Mouse (Mus musculus) inflammation-experienced regulatory T-cells, adult 6 months (primary cell): Measurements from ENCODE around the gene Coq9. TPM values are rescaled to one million over a fixed set of nuclear protein-coding genes. Genes with fewer than 3 reads are reported as not detected.

Experiments
- ATAC-seq: one replicate; pipeline ENCODE4 v1.8.0; 2017
- polyA plus RNA-seq, 3 experiments: library from polyadenylated mRNA; unstranded; fragments of 100-300 nt; shearing (Covaris generic); gene quantifications; one replicate each; pipeline ENCODE4 v1.2.1; 2017

Coq9 gene
- polyA plus RNA-seq, 3 experiments from 2014 or later = 35.5 to 40.6 (median 37.5) TPM

- no peak for ATAC-seq
Measured at GRCm38 (mm10) chr8:94870474-94871107, 32.5 kb downstream of the Coq9 start.

DNA sequence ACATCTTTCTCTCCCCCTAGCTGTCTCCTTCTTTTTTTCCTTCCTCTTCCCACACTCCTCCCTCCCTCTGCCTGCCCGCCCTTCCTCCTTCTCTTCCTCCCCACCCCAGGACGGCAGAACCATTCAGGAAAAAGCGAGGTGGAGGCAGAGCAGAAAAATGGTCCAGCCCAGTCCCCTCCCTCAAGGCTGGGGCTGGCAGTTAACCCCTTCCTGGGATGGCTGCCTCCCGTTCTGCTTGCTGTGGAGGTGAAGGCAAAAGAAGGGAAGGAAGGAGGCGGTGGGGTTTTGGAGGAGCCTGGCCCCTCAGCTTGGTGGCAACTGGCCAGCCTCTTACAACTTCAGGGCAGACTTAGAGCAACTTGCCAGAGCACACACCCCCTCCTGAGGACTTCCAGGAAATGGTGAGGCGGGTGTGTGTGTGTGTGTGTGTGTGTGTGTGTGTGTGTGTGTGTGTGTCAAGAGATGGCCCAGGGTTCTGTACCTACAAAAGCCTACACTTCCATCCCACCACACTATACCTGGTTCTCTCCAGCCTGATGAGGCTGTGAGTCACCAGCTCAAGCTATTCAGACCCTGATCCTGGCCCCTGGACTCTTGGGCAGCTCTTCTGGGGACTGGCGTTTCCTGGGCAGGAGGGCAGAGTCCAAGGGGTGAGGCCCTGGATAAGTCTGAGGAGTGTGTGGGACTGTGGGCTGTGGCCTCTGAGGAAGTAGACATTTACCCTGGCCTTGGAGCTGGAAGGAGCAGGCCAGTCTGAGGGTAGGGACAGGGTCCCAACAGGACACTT is 33.2 kb downstream of the Coq9 start:
- peak; percentile 29 for ATAC-seq

DNA sequence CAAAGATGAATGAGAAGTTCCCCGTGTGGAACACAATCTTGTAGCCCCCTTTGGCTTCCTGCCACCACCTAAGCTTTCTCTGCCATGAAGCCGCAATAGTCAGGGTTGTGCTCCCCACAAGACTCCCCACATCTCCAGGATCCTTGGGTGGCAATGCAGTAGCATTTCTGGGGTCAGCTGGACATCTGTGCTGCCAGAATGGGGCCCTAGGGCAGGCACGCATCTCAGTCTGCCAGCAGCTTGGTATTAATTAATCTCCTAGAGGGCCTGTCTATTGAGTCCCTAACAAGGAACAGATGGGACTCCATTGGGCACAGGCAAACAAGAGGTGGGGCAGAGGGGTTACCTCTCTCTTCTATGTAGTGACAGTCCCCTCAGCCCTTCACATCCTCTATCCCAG is 34.0 kb downstream of the Coq9 start:
- ATAC-seq = no peak

- no peak for ATAC-seq
Measured at GRCm38 (mm10) chr8:94872576-94872975, 34.5 kb downstream of the Coq9 start.

DNA sequence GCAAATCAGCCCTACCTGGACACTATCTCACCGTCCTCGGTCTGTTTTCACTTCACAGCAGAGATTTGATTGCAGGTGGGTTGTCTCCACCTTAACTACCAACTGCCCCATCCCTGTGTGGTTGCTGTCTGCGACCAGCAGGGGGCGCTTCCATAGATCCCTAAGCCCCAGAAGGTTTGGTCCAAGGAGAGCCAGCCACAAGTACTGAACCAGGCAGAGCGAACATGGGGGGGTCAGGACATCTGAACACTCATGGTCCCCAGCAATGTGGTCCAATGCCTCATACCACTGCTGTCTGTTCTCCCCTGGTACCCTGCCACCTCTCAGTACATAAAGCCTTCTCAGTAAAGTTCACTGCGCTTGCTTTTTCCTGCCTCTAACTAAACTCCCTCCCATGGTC is 36.2 kb downstream of the Coq9 start:
- peak; percentile 38 for ATAC-seq

GRCm38 (mm10) chr8:94875096-94875870 is 37.2 kb downstream of the Coq9 start:
- ATAC-seq = no peak

DNA sequence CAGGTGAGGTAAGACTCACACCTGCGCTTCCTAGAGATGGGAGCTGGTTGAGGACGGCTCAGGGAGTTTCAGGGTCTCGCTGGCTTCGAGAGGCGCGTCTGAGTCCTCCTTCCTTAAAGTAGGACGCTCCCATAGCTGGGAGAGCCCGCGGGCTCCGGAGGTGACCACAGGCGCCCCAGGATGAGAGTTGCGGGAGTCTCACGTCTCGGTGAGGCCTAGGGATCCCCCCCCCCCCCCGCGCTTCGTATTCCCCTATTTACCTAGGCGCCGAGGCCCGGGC is 37.7 kb downstream of the Coq9 start:
- ATAC-seq = no peak

- peak; percentile 79 for ATAC-seq
Measured at GRCm38 (mm10) chr8:94876197-94876730, 38.1 kb downstream of the Coq9 start, which contains the start of gene Dok4. Gene Dok4 (minus strand): TSS chr8:94876330.

DNA sequence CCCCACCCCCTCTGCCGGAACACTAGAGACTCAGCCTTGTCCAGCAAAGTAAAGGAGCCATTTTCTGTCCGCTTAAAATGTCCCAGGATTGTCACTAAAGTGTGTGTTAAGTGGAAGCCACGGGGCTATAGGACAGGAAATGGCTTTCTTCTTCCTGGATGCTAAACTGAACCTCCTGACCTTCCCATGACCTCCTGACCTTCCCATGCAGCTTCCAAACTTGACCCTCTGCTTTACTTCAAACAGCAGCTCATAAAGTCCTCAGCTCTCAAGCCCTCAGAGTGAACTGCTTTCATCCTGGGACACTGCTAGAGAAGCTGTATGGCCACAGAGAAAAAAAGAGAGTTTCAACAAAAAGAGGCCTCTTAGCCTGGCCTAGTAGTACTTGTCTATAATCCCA is 38.7 kb downstream of the Coq9 start:
- ATAC-seq = no peak

- no peak for ATAC-seq
Measured at GRCm38 (mm10) chr8:94880742-94881141, 42.6 kb downstream of the Coq9 start.

- no peak for ATAC-seq
Measured at GRCm38 (mm10) chr8:94888383-94889036, 50.4 kb downstream of the Coq9 start.

- ATAC-seq = no peak
Measured at GRCm38 (mm10) chr8:94892917-94893316, 54.8 kb downstream of the Coq9 start.

- no peak for ATAC-seq
Measured at GRCm38 (mm10) chr8:94899262-94899661, 61.1 kb downstream of the Coq9 start.

GRCm38 (mm10) chr8:94900617-94901016 is 62.5 kb downstream of the Coq9 start:
- no peak for ATAC-seq

DNA sequence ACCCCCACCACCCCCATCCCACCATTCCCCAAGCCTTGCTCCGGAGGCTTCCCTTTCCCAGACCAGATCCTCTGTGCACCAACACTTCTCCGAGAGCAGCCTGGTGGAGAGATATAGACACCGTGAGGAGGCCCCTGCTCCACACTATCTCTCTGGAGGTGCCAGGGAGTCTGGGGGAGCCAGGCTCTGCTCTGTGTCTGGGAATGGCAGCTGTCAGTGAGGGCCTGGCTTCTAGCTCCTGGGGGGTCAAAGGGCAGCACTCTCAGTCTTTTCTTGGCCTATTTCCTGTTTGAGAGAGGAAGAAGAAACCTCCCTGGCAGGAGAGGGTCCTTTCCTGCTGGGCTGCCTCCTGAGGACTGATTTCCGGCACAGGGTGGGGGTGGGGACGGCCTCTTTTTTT is 62.9 kb downstream of the Coq9 start:
- ATAC-seq = no peak

DNA sequence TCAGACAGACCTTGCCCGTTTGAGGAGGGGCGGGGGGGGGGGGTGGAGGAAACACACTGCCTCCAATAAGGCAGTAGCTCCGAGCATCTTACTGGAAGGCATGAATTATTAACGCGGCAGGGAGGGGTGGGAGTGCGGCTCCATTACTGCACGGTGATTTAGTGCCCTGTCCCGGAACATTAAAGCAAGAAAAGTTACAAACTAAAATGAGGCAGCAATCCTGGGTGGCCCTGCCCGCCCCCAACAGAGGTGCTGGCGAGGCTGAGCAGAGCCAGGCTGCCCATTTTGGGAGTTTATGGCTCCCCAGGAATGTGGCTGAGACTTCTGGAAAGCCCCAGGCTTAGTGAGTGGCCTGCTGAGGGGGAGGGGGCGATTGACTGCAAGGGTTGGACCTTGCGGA is 65.6 kb downstream of the Coq9 start:
- no peak for ATAC-seq

Other genes starting within 250 kb of the Coq9 start
- gene Rspry1, start 236.4 kb upstream of the Coq9 start, polyA plus RNA-seq = 10 to 100 TPM; 23.1 to 29.3 (median 24.0) TPM
- 10 to 100 TPM; 52.4 to 89.1 (median 66.9) TPM for gene Fam192a, start 236.3 kb upstream of the Coq9 start, polyA plus RNA-seq
- gene Arl2bp, start 171.7 kb upstream of the Coq9 start, polyA plus RNA-seq = 10 to 100 TPM; 24.0 to 32.2 (median 29.5) TPM
- 1 to 10 TPM in 1 of 3 experiments, not detected in 2; 1.0 TPM for gene Pllp, start 142.0 kb upstream of the Coq9 start, polyA plus RNA-seq
- gene Ccl22, start 92.7 kb upstream of the Coq9 start, polyA plus RNA-seq = not detected
- under 1 TPM in 1 of 3 experiments, not detected in 2; 0.38 TPM for gene Cx3cl1, start 66.3 kb upstream of the Coq9 start, polyA plus RNA-seq
- gene Ccl17, start 27.9 kb upstream of the Coq9 start, polyA plus RNA-seq = not detected
- 100 to 1,000 TPM; 107 to 149 (median 110) TPM for gene Ciapin1, start within 50 bp of the Coq9 start, polyA plus RNA-seq
- gene Polr2c, start 19.1 kb downstream of the Coq9 start, polyA plus RNA-seq = 100 to 1,000 TPM in 2 of 3 experiments, 10 to 100 TPM in 1; 85.4 to 108 (median 104) TPM
- gene Dok4, start 38.0 kb downstream of the Coq9 start, polyA plus RNA-seq = under 1 TPM; 0.35 to 0.50 (median 0.50) TPM
- gene Ccdc102a, start 79.8 kb downstream of the Coq9 start, polyA plus RNA-seq = 1 to 10 TPM in 1 of 3 experiments, under 1 TPM in 2; 0.24 to 1.0 (median 0.25) TPM
- gene Adgrg5, start 85.4 kb downstream of the Coq9 start, polyA plus RNA-seq = 1 to 10 TPM; 1.8 to 4.3 (median 4.1) TPM
- gene Adgrg1, start 136.4 kb downstream of the Coq9 start, polyA plus RNA-seq = 1 to 10 TPM in 2 of 3 experiments, under 1 TPM in 1; 0.52 to 5.5 (median 4.5) TPM
- under 1 TPM in 2 of 3 experiments, not detected in 1; 0.24 to 0.26 TPM for gene Adgrg3, start 179.4 kb downstream of the Coq9 start, polyA plus RNA-seq
- gene Drc7, start 216.8 kb downstream of the Coq9 start, polyA plus RNA-seq = not detected
- 10 to 100 TPM; 16.4 to 23.4 (median 17.0) TPM for gene Katnb1, start 242.9 kb downstream of the Coq9 start, polyA plus RNA-seq